Mouse (Mus musculus): Measurements from ENCODE around the gene Sh3bp5.

DNA sequence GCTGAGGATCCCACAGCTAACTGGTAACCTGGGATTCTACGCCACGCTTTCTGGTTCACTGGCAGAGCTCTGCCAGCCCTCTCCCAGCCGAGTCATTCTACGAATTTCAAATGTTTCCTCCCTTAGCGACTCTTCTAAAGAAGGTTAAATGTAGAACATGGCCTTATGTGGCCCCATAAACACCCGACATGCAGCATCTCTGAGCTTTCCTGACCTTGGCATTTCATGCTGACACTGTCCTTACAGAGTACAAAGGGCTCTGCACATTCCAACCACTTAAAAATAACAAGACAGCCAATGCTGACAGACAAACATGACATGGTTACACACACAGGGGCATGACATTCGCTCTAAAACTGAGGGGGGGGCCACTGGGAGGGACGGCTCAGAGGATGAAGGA lies 27.2 kb downstream of the Sh3bp5 start:
- TF ChIP-seq EP300 (IDR thresholded peaks at IDR 0.05; ENCODE audit: insufficient read depth, low read depth, low read length) (0 out of 2 replicates have a peak, but pooled peaks have one; percentile 30), POLR2A (IDR thresholded peaks at IDR 0.05; ENCODE audit: insufficient read depth, low read depth, low read length) (no peak)

All from heart, adult 2 months (tissue).